Mouse (Mus musculus): Measurements from ENCODE around the gene Figla. TPM values are rescaled to one million over a fixed set of nuclear protein-coding genes. Genes with fewer than 3 reads are reported as not detected.

Figla gene
- total RNA-seq (2014; rRNA removed) (not detected in 2 replicates), polyA plus RNA-seq (2012; rRNA removed) (not detected in 2 replicates)

GRCm38 (mm10) chr6:86015871-86016270 is at the start of gene Figla:
TSS of gene Figla (plus strand) at chr6:86016171.
- Histone ChIP-seq H3K4me3 (ENCODE audit: insufficient read depth, low read depth, low read length) (no peak within 1 kb of the TSS), H3K79me2 (ENCODE audit: control insufficient read depth, insufficient read depth, low read length) (no peaks in the 10 kb centered on the region), H3K9ac (ENCODE audit: low read depth, low read length) (no peak within 1 kb of the TSS), H3K27ac (replicated peaks; ENCODE audit: insufficient read depth, low read depth, low read length) (no peak within 1 kb of the TSS), H3K27me3 (ENCODE audit: control insufficient read depth, insufficient read depth, low read length) (no peaks in the 10 kb centered on the region), H3K4me1 (ENCODE audit: control insufficient read depth, insufficient read depth, low read length) (no peaks in the 10 kb centered on the region), H3K36me3 (ENCODE audit: control insufficient read depth, insufficient read depth, low read length) (no peaks in the 10 kb centered on the region)
- no peak for TF ChIP-seq POLR2A (IDR thresholded peaks at IDR 0.05; ENCODE audit: extremely low read depth, insufficient read depth, low read length)
- TF ChIP-seq CTCF (IDR thresholded peaks at IDR 0.05; ENCODE audit: low read depth, low read length), result no peak
- DNase-seq (ENCODE audit: extremely low read depth, low read depth, low spot score), result no peak
- 83% methylated on average over 9 of the region's 9 CpGs for WGBS

- 82% methylated on average over 4 of the region's 4 CpGs for WGBS
- no peak for TF ChIP-seq POLR2A (IDR thresholded peaks at IDR 0.05; ENCODE audit: extremely low read depth, insufficient read depth, low read length)
- 0 out of 2 replicates have a peak, but pooled peaks have one; percentile 0 for TF ChIP-seq CTCF (IDR thresholded peaks at IDR 0.05; ENCODE audit: low read depth, low read length)
- no peaks in the 10 kb centered on the region for H3K79me2 ChIP-seq (ENCODE audit: control insufficient read depth, insufficient read depth, low read length)
- no peak overlapping the region for H3K27ac ChIP-seq (replicated peaks; ENCODE audit: insufficient read depth, low read depth, low read length)
- no peaks in the 10 kb centered on the region for H3K4me1 ChIP-seq (ENCODE audit: control insufficient read depth, insufficient read depth, low read length)
- H3K36me3 ChIP-seq (ENCODE audit: control insufficient read depth, insufficient read depth, low read length), result no peaks in the 10 kb centered on the region
- no peak overlapping the region for H3K4me3 ChIP-seq (ENCODE audit: insufficient read depth, low read depth, low read length)
- H3K9ac ChIP-seq (ENCODE audit: low read depth, low read length), result no peak overlapping the region
- DNase-seq (ENCODE audit: extremely low read depth, low read depth, low spot score), result no peak
- H3K27me3 ChIP-seq (ENCODE audit: control insufficient read depth, insufficient read depth, low read length), result no peaks in the 10 kb centered on the region
Observed at GRCm38 (mm10) chr6:85966686-85967085, 49.3 kb upstream of the Figla start.

GRCm38 (mm10) chr6:85969889-85970288 is 46.1 kb upstream of the Figla start:
- WGBS, result 65% methylated on average over 2 of the region's 2 CpGs
- Histone ChIP-seq H3K4me1 (ENCODE audit: control insufficient read depth, insufficient read depth, low read length) (no peaks in the 10 kb centered on the region), H3K27ac (replicated peaks; ENCODE audit: insufficient read depth, low read depth, low read length) (no peak overlapping the region), H3K9ac (ENCODE audit: low read depth, low read length) (no peak overlapping the region), H3K4me3 (ENCODE audit: insufficient read depth, low read depth, low read length) (no peak overlapping the region), H3K79me2 (ENCODE audit: control insufficient read depth, insufficient read depth, low read length) (no peaks in the 10 kb centered on the region), H3K36me3 (ENCODE audit: control insufficient read depth, insufficient read depth, low read length) (no peaks in the 10 kb centered on the region), H3K27me3 (ENCODE audit: control insufficient read depth, insufficient read depth, low read length) (no peaks in the 10 kb centered on the region)
- TF ChIP-seq POLR2A (IDR thresholded peaks at IDR 0.05; ENCODE audit: extremely low read depth, insufficient read depth, low read length) (no peak), CTCF (IDR thresholded peaks at IDR 0.05; ENCODE audit: low read depth, low read length) (no peak)
- DNase-seq (ENCODE audit: extremely low read depth, low read depth, low spot score), result no peak

GRCm38 (mm10) chr6:85972699-85973098 is 43.3 kb upstream of the Figla start:
- 80% methylated on average over 3 of the region's 3 CpGs for WGBS
- Histone ChIP-seq H3K36me3 (ENCODE audit: control insufficient read depth, insufficient read depth, low read length) (no peaks in the 10 kb centered on the region), H3K79me2 (ENCODE audit: control insufficient read depth, insufficient read depth, low read length) (no peaks in the 10 kb centered on the region), H3K4me1 (ENCODE audit: control insufficient read depth, insufficient read depth, low read length) (no peaks in the 10 kb centered on the region), H3K9ac (ENCODE audit: low read depth, low read length) (no peak overlapping the region), H3K4me3 (ENCODE audit: insufficient read depth, low read depth, low read length) (no peak overlapping the region), H3K27ac (replicated peaks; ENCODE audit: insufficient read depth, low read depth, low read length) (no peak overlapping the region), H3K27me3 (ENCODE audit: control insufficient read depth, insufficient read depth, low read length) (no peaks in the 10 kb centered on the region)
- TF ChIP-seq CTCF (IDR thresholded peaks at IDR 0.05; ENCODE audit: low read depth, low read length) (no peak), POLR2A (IDR thresholded peaks at IDR 0.05; ENCODE audit: extremely low read depth, insufficient read depth, low read length) (no peak)
- DNase-seq (ENCODE audit: extremely low read depth, low read depth, low spot score), result no peak

GRCm38 (mm10) chr6:85973336-85973735 is 42.6 kb upstream of the Figla start:
- H3K36me3 ChIP-seq (ENCODE audit: control insufficient read depth, insufficient read depth, low read length), result no peaks in the 10 kb centered on the region
- H3K27ac ChIP-seq (replicated peaks; ENCODE audit: insufficient read depth, low read depth, low read length), result no peak overlapping the region
- no peak overlapping the region for H3K4me3 ChIP-seq (ENCODE audit: insufficient read depth, low read depth, low read length)
- TF ChIP-seq CTCF (IDR thresholded peaks at IDR 0.05; ENCODE audit: low read depth, low read length) (no peak), POLR2A (IDR thresholded peaks at IDR 0.05; ENCODE audit: extremely low read depth, insufficient read depth, low read length) (no peak)
- WGBS, result 82% methylated on average over 3 of the region's 3 CpGs
- H3K9ac ChIP-seq (ENCODE audit: low read depth, low read length), result no peak overlapping the region
- H3K27me3 ChIP-seq (ENCODE audit: control insufficient read depth, insufficient read depth, low read length), result no peaks in the 10 kb centered on the region
- no peak for DNase-seq (ENCODE audit: extremely low read depth, low read depth, low spot score)
- no peaks in the 10 kb centered on the region for H3K4me1 ChIP-seq (ENCODE audit: control insufficient read depth, insufficient read depth, low read length)
- H3K79me2 ChIP-seq (ENCODE audit: control insufficient read depth, insufficient read depth, low read length), result no peaks in the 10 kb centered on the region

- H3K79me2 ChIP-seq (ENCODE audit: control insufficient read depth, insufficient read depth, low read length), result no peaks in the 10 kb centered on the region
- no peak for TF ChIP-seq CTCF (IDR thresholded peaks at IDR 0.05; ENCODE audit: low read depth, low read length)
- H3K4me1 ChIP-seq (ENCODE audit: control insufficient read depth, insufficient read depth, low read length), result no peaks in the 10 kb centered on the region
- H3K36me3 ChIP-seq (ENCODE audit: control insufficient read depth, insufficient read depth, low read length), result no peaks in the 10 kb centered on the region
- no peaks in the 10 kb centered on the region for H3K27me3 ChIP-seq (ENCODE audit: control insufficient read depth, insufficient read depth, low read length)
- no peak overlapping the region for H3K4me3 ChIP-seq (ENCODE audit: insufficient read depth, low read depth, low read length)
- H3K27ac ChIP-seq (replicated peaks; ENCODE audit: insufficient read depth, low read depth, low read length), result no peak overlapping the region
- no peak for DNase-seq (ENCODE audit: extremely low read depth, low read depth, low spot score)
- 73% methylated on average over 10 of the region's 10 CpGs for WGBS
- no peak overlapping the region for H3K9ac ChIP-seq (ENCODE audit: low read depth, low read length)
Observed at GRCm38 (mm10) chr6:85974941-85975617, 40.9 kb upstream of the Figla start.

Measured in liver, adult 2 months (tissue).